16 mouse cellular contexts compared by ENCODE assay signal in the genomic region with DNA sequence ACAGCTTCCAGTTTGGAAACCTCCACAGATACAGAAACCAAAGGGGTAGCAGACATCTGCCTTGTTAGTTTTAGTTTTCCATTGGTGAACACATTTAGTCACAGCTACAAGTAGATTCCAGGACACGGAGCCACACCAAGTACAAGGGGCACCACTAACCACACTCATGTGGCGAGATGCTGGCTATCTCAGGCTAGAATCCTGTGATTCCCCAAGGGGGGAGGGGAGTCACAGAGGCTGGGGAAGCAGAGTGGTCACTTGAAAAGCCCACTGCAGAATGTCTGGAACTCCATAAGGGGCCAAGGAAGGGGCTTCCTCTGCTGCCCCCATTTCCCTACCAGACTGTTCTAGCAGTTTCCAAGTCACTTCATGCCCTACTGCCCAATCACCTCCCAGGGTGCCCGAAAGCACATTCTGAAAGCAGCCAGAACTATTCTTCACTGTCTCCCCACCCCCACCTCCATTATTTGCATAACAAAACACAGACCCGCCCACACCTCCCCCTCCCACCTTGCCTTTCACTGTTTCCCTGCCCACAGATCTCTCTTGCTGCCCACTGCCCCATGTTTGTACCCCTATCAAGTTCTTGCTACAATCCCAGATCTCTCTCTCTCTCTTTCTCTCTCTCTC. TPM values are rescaled to one million over a fixed set of nuclear protein-coding genes. Genes with fewer than 3 reads are reported as not detected.
DNase-seq lines count a peak whose midpoint lies in the region; ATAC-seq and TF ChIP-seq lines count a peak whose summit lies in the region.
"Had no signal": no experiment of that assay in that cellular context is flagged by ENCODE, and none has a peak within 500 bp of the region (broad histone marks: within the 10 kb centered on the region; RNA-seq: fewer than 3 reads in every experiment).

No protein-coding gene starts in this region.

- no peak overlapping the region for H3K27ac ChIP-seq in ES-Bruce4 (ENCODE audit: insufficient read depth, low read length)
- peak overlapping the region; percentile 59 for H3K27ac ChIP-seq in forebrain, embryonic 12.5 days
- H3K27ac ChIP-seq in midbrain, embryonic 12.5 days (replicated peaks): no peak overlapping the region
- no peak overlapping the region for H3K27ac ChIP-seq in heart, embryonic 11.5 days (ENCODE audit: low read depth, low read length)
- H3K27ac ChIP-seq: limb, embryonic 10.5 days; liver, embryonic 15.5 days had no signal

- WGBS in forebrain, embryonic 12.5 days: 24% methylated on average over 4 of the region's 4 CpGs
- WGBS in midbrain, embryonic 12.5 days: 27% methylated on average over 4 of the region's 4 CpGs
- 36% methylated on average over 4 of the region's 4 CpGs for WGBS in heart, embryonic 11.5 days (ENCODE audit: insufficient replicate concordance)

- no peaks in the 10 kb centered on the region for H3K36me3 ChIP-seq in ES-Bruce4 (ENCODE audit: control insufficient read depth, insufficient read depth, low read length, poor library complexity, severe bottlenecking)
- H3K36me3 ChIP-seq in forebrain, embryonic 12.5 days (replicated peaks): no peaks in the 10 kb centered on the region
- H3K36me3 ChIP-seq in midbrain, embryonic 12.5 days: no peaks in the 10 kb centered on the region
- H3K36me3 ChIP-seq in heart, embryonic 11.5 days (ENCODE audit: control insufficient read depth, insufficient read depth, low read length): no peaks in the 10 kb centered on the region
- H3K36me3 ChIP-seq: limb, embryonic 10.5 days; liver, embryonic 15.5 days had no signal

- peak; percentile 86 for ATAC-seq in forebrain, embryonic 12.5 days (ENCODE audit: low FRiP score)
- peak; percentile 70 for ATAC-seq in midbrain, embryonic 12.5 days (ENCODE audit: low FRiP score, low read depth)
- ATAC-seq in heart, embryonic 11.5 days (replicated peaks; ENCODE audit: insufficient number of reproducible peaks, low FRiP score, low TSS enrichment): no peak
- ATAC-seq in CD4-positive, CD25-positive, alpha-beta regulatory T cell, adult 4 months: no peak
- ATAC-seq: intestine, embryonic 16.5 days had no signal

- peaks cover 5% of the 10 kb centered on the region for H3K9me3 ChIP-seq in ES-Bruce4 (replicated peaks; ENCODE audit: control insufficient read depth, insufficient read depth, low read length, poor library complexity, severe bottlenecking)
- no peaks in the 10 kb centered on the region for H3K9me3 ChIP-seq in forebrain, embryonic 12.5 days
- H3K9me3 ChIP-seq in midbrain, embryonic 12.5 days: no peaks in the 10 kb centered on the region
- H3K9me3 ChIP-seq in heart, embryonic 11.5 days (replicated peaks; ENCODE audit: control insufficient read depth, low read length): no peaks in the 10 kb centered on the region
- H3K9me3 ChIP-seq: limb, embryonic 10.5 days; liver, embryonic 15.5 days had no signal

- H3K4me3 ChIP-seq in ES-Bruce4 (ENCODE audit: low read depth, low read length): no peak overlapping the region
- no peak overlapping the region for H3K4me3 ChIP-seq in forebrain, embryonic 12.5 days (replicated peaks)
- H3K4me3 ChIP-seq in midbrain, embryonic 12.5 days: no peak overlapping the region
- H3K4me3 ChIP-seq in heart, embryonic 11.5 days (ENCODE audit: low read depth, low read length): no peak overlapping the region
- H3K4me3 ChIP-seq: limb, embryonic 10.5 days; liver, embryonic 15.5 days had no signal

- peaks cover 4% of the 10 kb centered on the region; the same call in 1 of the 2 replicates for H3K27me3 ChIP-seq in ES-Bruce4 (ENCODE audit: control insufficient read depth, insufficient read depth, low read length, poor library complexity, severe bottlenecking)
- H3K27me3 ChIP-seq in forebrain, embryonic 12.5 days: no peaks in the 10 kb centered on the region
- H3K27me3 ChIP-seq in midbrain, embryonic 12.5 days: peaks cover 14% of the 10 kb centered on the region; the same call in 1 of the 2 replicates
- H3K27me3 ChIP-seq in heart, embryonic 11.5 days (ENCODE audit: control insufficient read depth, insufficient read depth, low read length): peaks cover 11% of the 10 kb centered on the region
- H3K27me3 ChIP-seq: liver, embryonic 15.5 days had no signal

- H3K9ac ChIP-seq in ES-Bruce4 (ENCODE audit: low read depth, poor library complexity, severe bottlenecking): no peak overlapping the region
- no peak overlapping the region for H3K9ac ChIP-seq in forebrain, embryonic 12.5 days
- H3K9ac ChIP-seq in midbrain, embryonic 12.5 days (replicated peaks): no peak overlapping the region
- H3K9ac ChIP-seq in heart, embryonic 11.5 days (ENCODE audit: low read depth, low read length): no peak overlapping the region
- H3K9ac ChIP-seq: liver, embryonic 15.5 days had no signal

- TF ChIP-seq POLR2A in ES-Bruce4 (IDR thresholded peaks at IDR 0.05; ENCODE audit: insufficient read depth, low read length): no peak

- no peaks in the 10 kb centered on the region for H3K4me1 ChIP-seq in ES-Bruce4 (ENCODE audit: control insufficient read depth, insufficient read depth, low read length)
- peaks cover 35% of the 10 kb centered on the region for H3K4me1 ChIP-seq in forebrain, embryonic 12.5 days
- peaks cover 41% of the 10 kb centered on the region for H3K4me1 ChIP-seq in midbrain, embryonic 12.5 days
- no peaks in the 10 kb centered on the region for H3K4me1 ChIP-seq in heart, embryonic 11.5 days (ENCODE audit: control insufficient read depth, insufficient read depth, low read length)
- H3K4me1 ChIP-seq: liver, embryonic 15.5 days had no signal

- no peak for TF ChIP-seq CTCF in ES-Bruce4 (IDR thresholded peaks at IDR 0.05; ENCODE audit: low read depth, low read length)

- DNase-seq in embryo, embryonic 11 days: peak; percentile 57
- DNase-seq in embryo, embryonic 9.5 days (ENCODE audit: extremely low spot score): no peak
- DNase-seq in layer of hippocampus, adult 9-10 months (ENCODE audit: low spot score): no peak
- DNase-seq: cerebellum, adult 18-20 months; gastrocnemius, postnatal 14 days; kidney, postnatal 25 days; lung, postnatal 14 days; thymus, adult 2 months had no signal

- H3K4me2 ChIP-seq in forebrain, embryonic 12.5 days: peak overlapping the region; percentile 8; the same call in 1 of the 2 replicates
- no peak overlapping the region for H3K4me2 ChIP-seq in midbrain, embryonic 12.5 days (replicated peaks)
- no peak overlapping the region for H3K4me2 ChIP-seq in heart, embryonic 11.5 days
- H3K4me2 ChIP-seq: liver, embryonic 15.5 days had no signal

- TF ChIP-seq EP300 in ES-Bruce4 (IDR thresholded peaks at IDR 0.05; ENCODE audit: insufficient read depth, low read depth, low read length): 0 out of 2 replicates have a peak, but pooled peaks have one; percentile 17

RNA-seq across cellular contexts. Expression of a gene that starts 19.3 kb away (rescaled TPM):
- 0.33 and 0.43 TPM in 2 replicates for polyA plus RNA-seq in ES-Bruce4 (2011; ENCODE audit: insufficient read depth, insufficient read length, low read depth, missing spikeins)
- polyA plus RNA-seq in forebrain, embryonic 12.5 days (2016; fragmentation: Nextera tagmentation; extraction: Ambion mirVana): 152 and 186 TPM in 2 replicates
- polyA plus RNA-seq in midbrain, embryonic 12.5 days (2016; fragmentation: Nextera tagmentation; extraction: Ambion mirVana): 134 and 147 TPM in 2 replicates
- 42.6 and 44.3 TPM in 2 replicates for polyA plus RNA-seq in heart, embryonic 11.5 days (2014; fragmentation: Nextera tagmentation; extraction: Ambion mirVana)
- polyA plus RNA-seq in CD4-positive, CD25-positive, alpha-beta regulatory T cell, adult 4 months (2017; shearing (Covaris generic)): not detected

Comparison
In these comparisons a context has a peak if more than half of its experiments do, and no peak if none do; other contexts are left out.
1. ATAC-seq: peak in forebrain, embryonic 12.5 days (single experiment) and midbrain, embryonic 12.5 days (single experiment); none in heart, embryonic 11.5 days (single experiment) and CD4-positive, CD25-positive, alpha-beta regulatory T cell, adult 4 months (single experiment).
2. RNA of a gene that starts 19.3 kb away (polyA plus RNA-seq): 152 to 186 TPM in forebrain, embryonic 12.5 days, 134 to 147 TPM in midbrain, embryonic 12.5 days and 42.6 to 44.3 TPM in heart, embryonic 11.5 days; 0.33 to 0.43 TPM in ES-Bruce4 and not detected in CD4-positive, CD25-positive, alpha-beta regulatory T cell, adult 4 months; every median in the first group is over 10 times any median in the second.